Mouse (Mus musculus) right cerebral cortex, postnatal 14 days (tissue): ENCODE measurements around the gene Robo2.

Source experiments
- DNase-seq: peaks from one replicate; pipeline ENCODE4 v3.0.0; 2022

Gene Robo2

DNA sequence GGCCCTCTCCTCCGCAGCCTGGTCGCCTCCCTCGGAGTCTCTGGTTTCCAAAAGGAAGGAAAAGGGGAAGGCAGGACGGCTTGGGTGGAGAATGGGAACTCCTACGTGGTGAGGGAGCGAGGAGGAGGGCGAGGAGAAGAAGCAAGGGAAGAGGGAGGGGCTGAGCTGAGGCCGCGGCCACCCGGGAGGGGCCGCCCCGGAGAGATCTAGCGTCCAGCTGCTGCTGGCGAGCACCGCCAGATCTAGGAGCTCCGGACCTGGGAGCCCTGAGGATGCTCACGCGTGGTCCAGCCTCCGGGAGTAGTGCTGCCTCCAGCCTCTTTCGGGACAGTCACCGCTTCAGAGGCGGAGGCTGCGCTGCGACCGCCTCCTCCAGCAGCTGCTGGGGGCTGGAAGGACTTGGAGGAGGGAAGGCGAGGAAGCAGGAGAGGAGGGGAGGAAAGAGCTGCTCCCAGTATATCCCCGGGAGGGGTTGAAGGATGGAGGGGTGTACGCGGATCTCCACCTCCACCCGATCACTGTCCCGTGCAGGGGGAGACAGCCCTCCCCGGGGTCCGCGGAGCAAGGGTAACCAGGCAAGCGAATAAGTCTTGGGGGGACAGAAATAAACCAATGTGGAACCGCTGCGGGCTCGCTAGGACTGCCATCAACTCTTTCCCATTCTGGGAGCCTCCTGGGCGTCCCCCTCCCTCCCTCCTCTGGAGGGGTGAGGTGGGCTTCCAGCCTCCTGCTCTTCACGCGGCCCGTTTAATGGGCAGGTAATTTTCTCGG is at the start of gene Robo2:
Gene Robo2 (minus strand): TSS at position 345 of the 771 bp plus-strand sequence.
- peak; percentile 62 for DNase-seq

DNA sequence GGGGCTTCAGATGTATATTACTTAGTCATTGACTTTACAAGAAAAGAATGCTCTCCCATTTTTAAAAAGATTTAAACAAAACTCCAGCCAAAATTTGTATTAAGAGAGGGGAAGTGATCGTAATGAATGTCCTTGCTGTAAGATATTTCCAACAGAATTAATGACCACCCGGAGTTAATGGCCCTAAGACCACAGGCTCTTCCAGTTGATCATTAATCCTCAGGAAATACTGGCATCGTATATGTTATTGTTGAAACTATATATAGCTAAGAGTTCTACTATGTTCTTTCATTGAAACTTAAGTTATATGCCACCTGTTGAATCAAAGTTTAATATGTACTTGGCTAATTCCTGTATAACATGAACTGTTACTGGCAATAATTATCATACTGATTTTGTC is 46.5 kb upstream of the Robo2 start:
- no peak for DNase-seq

DNA sequence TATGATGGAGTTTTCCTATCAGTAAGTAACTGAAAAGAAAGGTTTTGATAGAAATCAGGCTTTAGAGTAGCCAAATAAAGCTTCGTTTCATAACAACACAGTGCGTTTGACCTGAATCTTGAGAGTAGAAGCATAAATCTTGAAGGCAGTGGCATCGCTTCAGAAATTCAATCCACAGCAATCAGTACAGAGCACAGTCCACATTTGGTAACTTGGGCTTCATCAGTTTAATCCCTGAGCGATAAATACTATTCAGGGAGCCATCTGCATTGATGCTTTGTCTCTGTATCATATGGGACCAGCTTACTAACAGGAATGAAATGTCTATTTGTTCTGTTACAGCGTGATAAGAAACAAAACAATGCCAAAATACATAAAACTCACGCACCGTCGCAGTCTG is 46.1 kb upstream of the Robo2 start:
- no peak for DNase-seq

DNA sequence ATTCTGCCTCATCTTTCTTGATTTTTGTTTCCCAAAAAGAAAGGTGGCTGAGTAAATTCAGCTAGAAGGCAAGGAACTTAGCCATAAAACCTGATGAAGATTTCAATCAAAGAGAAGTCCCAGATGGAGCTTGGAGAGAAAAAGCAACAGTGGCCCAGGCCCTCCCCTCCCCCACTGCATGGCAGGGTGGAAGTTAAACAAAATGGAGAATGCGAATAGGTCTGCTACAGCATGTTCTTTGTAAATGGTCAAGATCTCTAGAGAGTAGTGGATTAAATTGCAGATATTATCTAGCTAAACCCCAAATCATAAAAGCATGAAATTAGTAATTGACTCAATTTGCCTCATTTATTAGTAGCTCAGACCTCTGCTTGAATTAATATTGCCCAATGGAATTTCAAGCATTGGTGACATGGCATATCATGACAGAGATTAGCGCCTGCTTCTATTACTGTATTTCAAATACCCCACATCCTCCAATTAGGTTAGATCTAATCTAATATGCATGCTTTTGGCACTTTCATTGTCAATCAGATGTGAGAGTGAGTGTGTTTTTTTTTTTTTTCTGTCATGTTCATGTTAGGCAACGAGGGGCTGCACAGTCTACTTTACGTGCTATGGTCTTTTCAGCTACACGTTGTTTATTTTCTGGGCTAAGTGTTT is 45.3 kb upstream of the Robo2 start:
- DNase-seq: no peak

DNA sequence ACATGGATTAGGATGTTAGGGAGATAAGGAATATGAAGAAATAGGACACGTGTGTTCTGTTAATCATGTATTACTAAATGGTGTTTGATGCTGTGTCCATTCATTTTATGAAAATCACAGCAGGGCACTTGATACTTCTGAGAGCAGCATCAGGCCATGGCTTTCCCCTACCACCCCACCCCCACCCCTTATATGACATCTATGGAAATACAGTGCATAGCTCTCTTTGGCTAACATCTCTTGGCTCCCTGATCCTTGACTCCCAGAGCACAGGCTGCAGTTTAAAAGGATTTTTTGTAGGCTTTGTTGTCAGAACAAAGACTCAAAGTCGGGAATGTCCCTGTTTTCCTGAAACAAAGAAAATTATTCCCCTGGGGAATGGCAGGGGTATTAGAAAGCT is 43.6 kb upstream of the Robo2 start:
- DNase-seq: no peak

DNA sequence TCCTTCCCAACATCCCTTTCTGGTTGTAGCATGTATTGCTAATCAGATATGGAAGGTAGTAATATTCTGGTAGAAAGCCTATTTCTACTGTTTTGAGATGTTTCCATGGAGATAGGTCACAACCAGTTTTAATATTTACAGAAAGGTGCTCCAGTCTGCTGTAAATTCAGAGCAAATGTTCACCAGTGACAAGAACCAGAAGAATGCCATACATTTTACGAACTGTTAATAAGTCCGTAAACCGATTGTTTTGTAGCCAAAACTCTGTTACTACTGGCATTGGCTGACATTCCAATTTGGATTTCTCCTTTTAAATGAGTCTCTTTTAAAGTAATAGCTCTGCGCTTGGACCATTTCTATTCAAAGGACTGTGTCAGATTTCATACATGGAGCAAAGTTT is 36.4 kb upstream of the Robo2 start:
- DNase-seq: no peak

DNA sequence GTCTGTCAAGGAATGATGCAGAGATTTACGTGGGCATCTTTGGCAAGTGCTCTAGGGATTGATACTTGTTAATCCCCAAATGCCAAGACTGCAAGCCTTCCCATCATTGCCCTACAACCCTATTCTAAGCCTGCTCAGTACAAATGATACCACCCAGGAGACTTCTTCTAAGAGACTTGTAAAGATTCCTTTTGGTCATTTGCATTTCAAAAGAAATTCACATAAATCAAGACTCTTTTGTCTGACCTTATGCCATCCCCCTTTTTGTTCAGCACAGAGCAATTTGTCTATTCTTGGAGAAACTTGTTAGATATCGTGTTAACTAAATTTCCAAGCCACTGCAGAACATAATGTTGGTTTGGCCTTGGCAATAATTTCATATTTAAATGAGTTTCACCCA is 15.4 kb upstream of the Robo2 start:
- DNase-seq: no peak

DNA sequence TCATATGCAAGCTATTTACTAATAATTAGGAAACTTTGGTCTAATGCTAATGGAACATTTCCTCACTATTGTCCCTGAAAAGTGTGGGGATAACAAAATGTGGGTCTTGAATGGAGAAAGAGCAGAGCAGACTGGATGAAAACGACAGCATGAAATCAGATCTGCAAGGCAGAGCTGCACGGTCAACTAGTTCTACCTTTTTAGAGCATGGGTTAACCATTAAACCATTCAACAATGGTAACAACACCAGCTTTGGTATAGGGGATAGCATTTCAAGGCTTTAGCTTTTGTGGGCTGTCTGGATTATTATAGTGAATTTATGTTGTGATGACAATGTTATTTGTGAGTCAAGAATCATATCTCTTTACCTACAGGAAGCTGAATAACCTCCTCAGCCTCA is 8.7 kb upstream of the Robo2 start:
- DNase-seq: no peak

DNA sequence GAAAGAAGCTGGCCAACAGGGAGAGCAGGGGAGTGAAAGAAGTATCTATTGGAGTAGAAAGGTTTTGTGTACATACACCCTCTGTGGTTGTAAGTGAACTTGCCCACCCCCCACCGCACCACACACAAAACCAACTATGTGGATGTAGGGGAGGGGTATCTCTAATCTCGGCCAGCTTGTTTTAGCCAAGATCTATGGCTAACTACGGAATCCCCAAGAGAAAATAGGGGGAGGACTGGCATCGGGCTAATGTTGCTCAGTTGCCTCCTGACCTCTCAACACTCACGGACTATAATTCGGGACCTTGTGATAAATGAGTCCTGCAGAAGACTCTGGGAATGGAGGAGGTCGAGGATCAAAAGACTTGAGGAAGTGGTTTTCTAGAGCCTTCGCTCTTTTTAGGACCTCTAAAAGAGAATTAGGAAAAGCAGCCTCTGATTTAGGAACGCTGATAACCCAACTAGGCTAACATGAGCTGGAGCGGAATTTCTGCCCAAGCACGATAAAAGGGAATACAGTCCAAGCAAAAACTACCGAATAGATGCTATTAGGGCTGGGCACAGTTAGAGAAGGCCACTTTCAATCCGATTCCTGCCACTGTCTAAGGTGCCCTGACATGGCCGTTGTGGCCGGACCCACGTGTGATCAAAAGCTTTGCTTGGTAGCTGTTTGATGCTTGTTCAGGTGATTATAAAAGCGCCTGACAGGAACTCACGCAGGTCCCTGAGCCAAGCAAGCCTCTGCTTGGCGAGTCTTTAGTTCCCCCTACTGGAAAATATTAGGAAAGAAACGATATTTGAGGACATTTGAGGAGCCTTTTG is 1.1 kb upstream of the Robo2 start:
- peak; percentile 11 for DNase-seq

DNA sequence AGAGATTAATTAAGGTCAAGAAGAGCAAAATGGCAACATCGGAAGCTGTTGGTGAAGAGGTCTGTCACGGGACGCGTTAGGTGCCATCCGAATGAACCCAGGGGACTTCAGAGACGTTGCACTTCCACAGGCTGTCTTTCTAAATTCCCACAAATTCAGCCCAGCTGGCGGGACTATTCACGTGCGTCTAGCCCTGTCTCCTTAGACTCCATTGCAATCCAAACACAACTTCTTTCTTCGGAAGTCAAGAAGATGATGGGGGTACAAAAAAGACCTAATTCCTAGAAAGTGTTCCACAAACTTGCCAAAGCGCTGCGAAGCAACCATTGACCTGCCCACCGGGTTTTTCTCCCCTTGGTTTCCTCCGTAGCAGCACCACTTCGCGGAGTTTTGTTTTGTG is 604 bp downstream of the Robo2 start:
- no peak for DNase-seq

DNA sequence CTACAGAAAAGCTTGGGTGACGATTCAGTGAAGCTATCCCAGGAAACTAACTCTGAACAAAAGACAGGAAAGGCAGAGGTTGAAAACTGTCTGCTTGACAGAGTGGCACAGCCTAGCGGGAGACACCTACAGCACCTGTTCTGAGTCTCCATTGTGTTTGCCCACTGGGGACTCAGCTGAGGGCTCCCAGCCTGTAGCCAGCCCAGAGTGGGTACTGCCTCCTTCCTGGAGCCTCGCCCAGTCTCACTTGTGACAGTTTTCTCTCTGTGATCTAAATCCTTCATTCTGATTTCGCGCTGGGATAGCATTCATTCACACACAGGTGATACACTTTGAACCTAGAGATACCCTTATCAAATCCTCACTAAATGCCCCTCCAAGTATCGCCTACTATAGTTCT is 1.5 kb downstream of the Robo2 start:
- peak; percentile 53 for DNase-seq

DNA sequence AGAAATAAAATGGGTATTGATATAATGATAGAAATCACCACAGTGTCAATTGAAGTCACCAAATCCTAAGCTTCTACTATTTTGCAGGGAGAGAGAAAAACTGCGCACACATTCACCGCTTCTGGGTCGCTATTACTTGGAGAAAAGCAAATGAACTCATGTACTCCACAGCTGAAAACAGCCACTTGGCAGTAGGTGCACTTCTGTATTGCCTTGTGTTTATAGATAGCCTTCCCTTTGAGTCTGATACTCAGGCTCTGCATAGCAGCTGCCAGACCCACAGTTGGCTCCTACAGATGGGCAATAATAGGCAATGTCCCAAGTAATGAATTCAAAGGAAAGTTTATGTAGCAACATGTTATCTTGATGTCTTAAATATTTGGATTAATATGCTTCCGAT is 2.1 kb downstream of the Robo2 start:
- no peak for DNase-seq

DNA sequence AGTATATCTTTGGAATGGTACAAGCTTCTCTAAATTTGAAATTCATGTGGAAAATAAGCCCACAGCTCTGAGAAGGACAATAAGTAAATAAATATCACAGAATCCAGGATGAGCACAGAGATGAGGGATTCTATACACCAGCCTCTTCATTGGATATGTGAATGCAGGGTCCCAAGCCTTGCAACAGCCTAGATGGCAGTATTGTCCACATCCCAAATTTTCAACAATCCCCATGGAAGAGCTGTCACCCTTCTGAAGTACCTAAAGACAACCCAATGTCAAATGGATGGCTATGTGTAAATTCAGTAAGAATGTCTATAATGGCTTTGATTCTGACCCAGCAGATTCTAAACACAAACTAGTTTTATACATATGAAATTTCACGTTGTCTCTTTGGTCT is 3.1 kb downstream of the Robo2 start:
- DNase-seq: no peak

DNA sequence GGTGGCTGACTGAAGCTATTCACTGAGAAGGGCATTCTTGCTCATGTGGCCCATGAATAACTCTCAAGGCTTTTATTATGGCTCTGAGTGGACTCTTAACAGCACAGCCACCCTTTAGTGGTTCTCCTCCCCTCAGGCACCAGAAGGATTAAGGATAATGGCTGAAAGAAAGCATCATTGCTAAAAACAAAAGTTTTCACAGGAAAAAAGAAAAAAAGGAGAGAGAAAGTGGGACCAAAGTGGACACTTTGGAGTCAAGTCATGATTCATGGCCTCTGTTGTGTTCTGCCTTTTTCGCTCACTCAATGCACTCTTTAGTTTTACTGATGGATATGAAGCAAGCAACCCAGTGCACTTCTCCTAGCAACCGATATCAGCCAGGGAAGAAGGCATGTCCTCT is 14.3 kb downstream of the Robo2 start:
- no peak for DNase-seq

DNA sequence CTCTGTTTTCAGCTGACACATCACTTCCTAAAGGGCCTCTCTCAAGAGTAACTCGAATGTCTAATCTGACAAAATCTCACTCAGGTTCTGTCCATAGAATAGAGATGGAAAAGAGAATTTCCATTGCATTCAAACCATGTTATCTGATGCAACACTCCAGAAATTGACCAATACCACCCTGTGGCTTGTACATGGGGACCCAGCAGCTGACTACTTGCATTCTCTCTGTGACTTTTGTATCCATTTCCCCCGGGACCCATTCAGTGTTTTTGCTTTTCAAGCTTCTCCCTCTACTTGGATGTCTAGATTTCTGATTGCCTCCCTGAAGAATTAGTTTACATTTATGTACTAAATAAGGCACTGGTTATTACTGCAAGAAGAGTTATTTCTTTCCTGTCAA is 15.9 kb downstream of the Robo2 start:
- DNase-seq: no peak

DNA sequence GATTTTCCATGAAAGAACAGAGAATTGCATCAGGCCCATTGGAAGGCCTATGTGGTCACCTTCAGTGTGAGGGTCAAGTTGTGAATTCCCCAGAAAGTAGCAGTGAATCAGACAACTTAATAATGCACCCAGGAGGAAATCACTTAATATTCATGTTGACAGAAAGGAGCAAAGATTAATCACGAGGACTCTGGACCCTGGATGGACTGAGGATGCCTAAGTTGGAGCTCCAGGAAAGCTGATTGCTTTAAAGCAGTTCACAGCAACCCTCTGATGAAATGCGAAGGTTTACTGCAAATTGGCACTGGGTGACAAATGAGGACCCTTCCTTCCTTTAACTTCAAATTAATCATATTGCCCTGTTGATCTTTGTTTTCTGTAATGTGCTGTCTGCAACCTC is 32.2 kb downstream of the Robo2 start:
- DNase-seq: no peak

DNA sequence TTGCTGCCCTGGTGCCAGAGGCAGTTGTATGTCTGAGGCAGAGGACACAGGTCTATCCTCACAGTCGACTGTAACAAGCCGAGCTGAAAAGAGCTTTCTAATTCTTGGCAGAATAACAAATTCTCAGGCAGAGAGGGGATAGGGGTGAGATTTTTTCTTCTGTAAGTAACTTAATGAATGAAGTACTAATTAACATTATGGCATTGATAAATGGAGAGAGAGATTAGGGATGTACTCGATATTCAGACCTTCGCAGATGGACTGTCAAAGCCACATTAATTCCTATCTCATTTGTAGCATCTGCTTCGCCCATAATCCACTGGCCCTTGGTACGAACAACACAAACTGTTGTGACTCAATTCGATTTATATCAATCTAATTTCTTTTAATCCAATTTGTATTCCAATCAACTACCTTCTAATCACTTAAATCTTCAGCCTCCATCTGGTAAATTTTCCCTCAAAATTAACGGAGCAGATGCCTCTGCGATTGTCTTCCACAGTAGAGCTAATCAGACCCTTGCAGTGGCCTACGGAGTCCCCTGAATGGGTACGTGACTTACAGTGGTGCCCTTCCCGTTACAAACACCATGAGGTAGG is 36.2 kb downstream of the Robo2 start:
- DNase-seq: no peak

DNA sequence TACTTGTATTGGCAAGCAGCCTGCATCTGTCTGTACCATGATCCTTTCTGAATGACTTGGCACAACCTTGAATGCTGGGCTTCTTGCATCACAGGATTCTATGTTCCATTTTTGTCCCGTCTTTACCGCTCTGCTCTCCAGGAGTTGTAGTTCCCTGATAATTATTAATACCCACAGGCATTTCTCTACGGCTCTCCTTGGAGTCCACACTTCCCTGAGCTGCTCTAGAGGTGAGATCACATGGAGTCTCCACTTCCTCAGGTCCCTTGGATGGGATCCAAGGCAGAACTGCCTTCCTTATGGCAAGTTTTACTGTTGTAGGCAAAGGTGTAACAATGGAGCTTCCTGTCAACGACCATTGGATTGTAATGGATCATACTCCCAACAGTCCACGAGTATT is 37.1 kb downstream of the Robo2 start:
- DNase-seq: no peak

DNA sequence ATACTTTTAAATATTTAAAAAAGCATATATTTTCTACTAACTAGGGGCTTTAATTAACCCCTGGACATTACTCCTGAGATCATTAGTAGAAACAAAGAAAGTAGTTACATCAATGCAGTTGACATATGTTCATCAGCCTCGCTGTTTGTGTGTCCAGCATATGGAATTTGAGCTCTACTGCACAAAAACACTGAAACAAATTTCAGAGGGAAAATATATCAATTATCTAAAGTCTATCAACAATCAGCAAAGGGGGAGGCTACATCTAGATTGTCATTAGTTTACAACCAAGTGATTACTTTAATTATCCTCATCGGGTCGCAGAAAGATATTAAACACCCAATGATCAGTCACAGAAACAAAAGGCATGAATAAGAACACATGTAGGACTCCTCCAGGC is 38.2 kb downstream of the Robo2 start:
- no peak for DNase-seq

DNA sequence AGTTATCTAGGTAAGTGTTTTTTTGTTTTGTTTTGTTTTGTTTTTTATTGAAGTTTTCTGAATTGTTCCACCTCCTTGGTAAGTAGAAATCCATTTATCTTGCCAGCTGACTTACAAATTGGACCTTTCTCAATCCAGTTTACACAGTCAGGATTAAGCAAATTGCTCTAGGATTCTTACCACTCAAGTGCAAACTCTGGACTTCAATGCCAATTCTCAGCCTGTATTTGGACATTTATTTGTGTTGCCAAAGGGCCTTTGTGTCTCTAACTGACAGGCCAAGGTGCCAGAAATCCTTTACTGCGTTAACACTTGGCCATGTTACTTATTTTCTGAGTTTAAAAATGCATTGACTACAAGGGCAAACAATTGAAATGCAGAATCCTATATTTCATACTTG is 38.7 kb downstream of the Robo2 start:
- DNase-seq: no peak

DNA sequence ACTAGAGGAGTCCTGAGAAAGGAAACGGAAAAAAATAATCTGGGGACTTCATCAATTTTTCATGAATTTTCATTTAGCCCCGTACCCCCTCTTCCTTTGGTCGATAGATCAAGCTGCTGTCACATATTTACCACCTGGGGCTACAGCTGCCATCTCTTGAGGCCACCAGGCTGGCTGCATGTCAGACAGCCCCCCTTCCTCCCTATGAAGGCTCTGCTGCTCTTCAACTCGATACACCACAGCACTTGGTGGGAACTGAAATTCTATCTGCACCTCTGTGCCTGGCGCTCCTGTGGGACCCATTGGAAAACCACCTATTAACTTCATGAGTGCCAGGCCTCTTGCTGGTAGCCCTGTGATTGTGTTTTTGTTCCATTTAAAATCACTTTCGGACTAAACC is 63.2 kb downstream of the Robo2 start:
- no peak for DNase-seq

DNA sequence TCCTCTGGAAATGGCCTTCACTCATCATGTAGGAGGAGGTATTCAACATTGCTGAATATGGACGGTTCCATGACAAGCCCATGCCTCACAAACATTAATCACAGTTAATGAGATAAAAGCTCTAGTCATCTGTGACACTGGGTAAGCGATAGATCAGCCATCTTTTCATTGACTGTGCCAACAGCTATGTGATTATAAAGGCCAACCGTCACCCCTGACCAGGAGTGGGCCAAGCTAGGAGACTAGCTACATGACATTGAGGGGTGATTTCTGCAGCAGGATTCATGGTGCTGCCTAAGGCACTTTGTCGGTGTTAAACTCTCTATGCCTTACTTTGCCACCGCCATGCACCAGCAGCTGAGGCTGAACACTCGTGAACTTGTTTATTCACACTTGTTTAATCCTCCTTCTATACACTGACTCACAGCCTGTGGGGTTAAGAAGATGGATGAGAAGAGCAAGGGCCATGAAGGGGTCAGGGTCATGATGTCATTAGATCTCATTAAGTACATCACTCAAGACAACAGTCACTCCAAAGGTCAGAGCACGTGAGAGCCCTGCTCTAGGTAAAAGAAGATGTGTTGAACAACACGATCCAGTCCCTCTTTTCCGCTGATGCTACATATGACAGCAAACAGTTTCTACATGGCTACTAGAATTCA is 72.5 kb downstream of the Robo2 start:
- DNase-seq: no peak
